Mouse (Mus musculus): ENCODE data around the gene Filip1.

Filip1 gene

DNA sequence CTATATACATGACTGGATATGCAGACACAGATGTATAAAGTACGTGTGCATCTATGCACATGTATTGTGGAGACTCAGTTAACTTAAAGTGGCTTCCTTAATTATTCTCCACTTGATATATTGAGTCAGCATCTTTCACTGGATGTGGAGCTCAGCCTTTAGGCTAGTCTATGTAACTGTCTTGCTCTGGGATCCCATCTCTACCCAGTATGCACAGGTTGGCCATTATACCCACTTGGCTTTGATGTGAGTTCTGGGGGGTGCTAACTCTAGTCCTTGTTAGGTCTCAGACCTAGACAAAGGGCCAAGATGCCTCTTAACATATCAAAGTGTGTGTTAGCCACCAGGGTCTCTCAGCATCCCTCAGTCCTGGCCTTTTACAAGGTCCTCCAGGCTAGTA, 181.4 kb downstream of the Filip1 start:
- no peak for DNase-seq (ENCODE audit: extremely low read depth, insufficient read length, low spot score)

DNA sequence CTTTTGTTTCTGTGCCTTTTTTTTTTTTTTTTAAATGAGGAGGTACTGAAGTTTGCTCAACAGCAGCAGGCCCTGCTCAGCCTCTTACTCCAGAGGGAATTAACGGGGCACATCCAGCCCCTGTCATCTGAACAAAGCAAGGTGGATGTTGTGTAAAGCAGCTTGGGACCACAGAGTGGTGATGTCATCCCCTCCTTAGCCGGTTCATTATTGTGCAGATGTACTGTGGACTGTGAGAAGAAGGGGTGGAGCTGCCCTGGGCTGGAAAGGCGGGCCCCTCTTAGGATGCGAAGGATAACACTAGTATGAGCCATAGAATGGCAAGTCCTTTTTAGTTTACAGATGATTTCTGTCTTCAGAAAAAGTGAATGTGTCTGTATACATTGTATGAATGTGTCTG, 181.8 kb downstream of the Filip1 start:
- no peak for DNase-seq (ENCODE audit: extremely low read depth, insufficient read length, low spot score)

DNA sequence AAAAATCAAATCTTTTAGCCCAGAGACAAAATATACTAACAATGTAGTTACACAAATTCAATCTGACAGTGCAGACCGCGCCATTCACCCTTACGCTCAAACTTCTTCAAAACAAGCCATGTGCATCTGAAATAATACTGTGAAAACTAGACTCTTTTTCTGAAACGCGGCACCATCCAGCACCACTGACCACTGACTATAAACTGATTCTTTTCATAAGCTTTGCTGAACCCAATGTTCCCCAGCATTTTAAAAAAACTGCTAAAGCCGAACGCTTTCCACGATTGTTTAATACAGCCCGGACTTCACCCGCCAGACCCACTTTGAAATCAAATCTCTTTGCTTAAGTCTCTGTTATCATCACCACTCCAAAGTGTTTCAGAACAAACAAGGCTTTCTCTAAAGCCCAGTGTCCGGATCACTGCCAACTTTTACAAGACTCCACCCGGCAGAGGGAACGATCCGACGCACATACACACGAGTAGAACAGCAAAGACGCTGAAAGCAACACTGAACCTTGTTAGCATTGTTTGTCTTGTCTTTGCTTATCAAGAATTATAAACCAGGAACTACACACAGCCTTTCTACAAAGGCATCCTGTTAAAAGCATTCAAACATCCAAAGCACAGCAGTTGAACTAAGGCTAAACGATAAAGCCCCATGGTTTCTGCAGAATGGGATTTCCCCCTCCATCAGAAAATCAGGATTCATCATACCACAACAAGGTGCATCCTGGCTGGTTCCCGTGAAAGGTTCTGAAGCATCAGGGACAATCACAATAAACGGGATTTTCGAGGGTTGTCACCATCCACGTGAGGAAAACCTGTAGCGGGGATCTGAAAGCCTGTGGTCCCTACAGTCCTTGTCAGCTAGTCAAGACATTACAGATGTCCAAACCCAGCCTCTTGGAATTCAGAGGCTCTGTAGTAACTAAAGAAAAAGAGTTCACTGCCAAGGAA, 182.5 kb downstream of the Filip1 start:
- DNase-seq (ENCODE audit: extremely low read depth, insufficient read length, low spot score): no peak

DNA sequence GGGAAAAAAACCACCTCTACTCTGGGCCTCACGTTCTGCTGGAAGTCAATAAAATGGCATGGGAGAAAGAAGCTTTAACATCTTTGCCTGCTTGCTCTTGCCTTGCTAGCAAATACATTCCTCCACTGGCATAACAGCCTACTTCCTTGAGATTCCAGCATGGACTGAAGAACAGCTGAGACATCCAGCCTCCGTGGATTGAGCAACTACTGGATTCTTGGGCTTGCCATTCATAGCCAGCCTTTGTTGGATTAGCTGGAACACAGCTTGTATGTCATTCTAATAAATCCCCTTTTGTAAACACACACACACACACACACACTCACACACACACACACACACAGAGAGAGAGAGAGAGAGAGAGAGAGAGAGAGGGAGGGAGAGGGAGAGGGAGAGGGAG, 185.6 kb downstream of the Filip1 start:
- DNase-seq (ENCODE audit: extremely low read depth, insufficient read length, low spot score): no peak

DNA sequence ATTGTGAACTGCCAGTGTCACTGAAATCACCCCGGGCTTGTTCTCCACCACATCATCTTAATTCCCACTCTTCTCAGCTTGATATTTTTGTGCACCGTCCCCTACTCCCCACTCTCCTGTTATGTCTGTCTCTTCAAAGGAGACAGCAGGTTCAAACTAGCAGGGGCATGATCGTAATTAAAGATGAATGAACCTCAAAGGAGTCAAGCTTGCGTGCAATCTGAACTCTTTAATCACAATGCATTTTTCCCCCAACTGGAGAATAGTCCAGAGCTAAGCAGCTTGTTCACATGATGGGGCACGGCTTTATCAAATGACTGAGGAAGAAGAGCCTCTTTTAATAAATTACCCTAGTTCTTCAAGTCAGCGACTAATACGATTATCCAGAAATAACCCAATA, 187.1 kb downstream of the Filip1 start:
- DNase-seq (ENCODE audit: extremely low read depth, insufficient read length, low spot score): no peak

DNA sequence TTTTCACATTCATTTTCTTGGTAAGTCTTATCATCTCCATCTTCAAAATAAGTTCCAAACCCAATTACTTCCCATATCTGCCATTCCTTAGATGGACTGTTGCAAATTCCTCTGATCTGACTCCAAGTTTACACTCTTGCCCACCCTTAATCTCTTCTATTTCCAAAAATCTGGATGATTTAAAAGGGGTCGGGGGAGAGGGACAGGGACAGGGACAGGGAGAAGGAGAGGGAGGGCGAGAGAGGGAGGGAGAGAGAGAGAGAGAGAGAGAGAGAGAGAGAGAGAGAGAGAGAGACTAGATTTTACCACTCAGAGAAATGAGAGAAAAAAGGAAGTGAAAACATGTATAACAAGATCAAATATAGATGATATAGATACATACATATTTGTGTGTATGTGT, 188.8 kb downstream of the Filip1 start:
- no peak for DNase-seq (ENCODE audit: extremely low read depth, insufficient read length, low spot score)

DNA sequence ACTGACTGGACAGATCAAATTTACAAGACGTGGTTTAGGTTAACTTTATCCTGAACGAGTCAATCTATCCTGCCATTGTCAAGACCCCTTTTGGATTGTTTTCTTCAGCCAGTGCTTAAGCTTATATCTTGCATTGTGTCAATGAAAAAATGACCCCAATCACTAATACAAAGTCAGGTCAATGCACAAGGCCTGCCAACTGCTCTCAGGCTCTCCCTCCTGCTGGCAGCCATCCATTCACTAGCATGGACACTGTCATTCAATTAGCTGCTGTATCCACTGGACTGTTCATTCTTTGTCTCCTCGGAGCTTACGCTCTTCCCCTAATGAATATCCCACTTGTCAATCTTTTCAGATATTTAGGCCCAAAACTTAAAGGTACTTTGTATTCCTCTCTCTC, 189.2 kb downstream of the Filip1 start:
- no peak for DNase-seq (ENCODE audit: extremely low read depth, insufficient read length, low spot score)

DNA sequence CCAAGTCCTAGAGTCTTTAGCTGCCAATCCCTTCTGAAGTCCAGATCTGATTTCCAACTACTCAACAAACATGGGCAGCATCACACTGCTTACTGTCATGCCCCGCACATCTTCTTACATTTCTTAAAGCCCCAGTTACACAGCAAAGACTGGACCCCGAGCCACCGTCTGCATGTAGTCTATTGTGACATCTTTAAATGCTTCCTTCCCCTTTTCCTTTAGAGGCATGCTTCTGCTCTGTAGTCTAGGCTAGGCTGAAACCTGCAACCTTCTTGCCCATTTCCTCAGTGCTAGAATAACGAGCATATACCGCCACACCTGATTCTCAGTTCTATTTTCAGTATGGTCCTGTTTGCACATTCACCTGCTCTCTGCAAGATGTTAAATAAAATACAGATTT, 196.2 kb downstream of the Filip1 start:
- no peak for DNase-seq (ENCODE audit: extremely low read depth, insufficient read length, low spot score)

DNA sequence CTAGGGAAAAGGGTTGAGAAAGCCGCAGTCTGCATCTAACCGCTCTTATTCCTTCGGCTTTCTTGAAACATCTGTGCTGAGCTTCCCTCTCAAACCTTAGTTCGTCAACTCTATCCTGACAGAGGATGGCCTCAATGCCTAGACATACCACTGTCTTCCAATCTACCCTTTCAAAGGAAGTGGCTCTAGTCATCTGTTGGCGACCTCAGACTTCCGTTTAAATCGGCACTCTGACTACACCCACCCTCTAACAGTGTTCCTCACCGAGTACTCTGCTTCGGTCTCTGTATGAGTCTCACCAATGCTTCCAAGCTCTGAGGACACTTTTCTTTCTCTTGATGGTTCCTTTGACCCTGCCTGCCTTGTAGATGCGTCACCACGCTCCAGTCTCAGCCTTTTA, 196.6 kb downstream of the Filip1 start:
- no peak for DNase-seq (ENCODE audit: extremely low read depth, insufficient read length, low spot score)

DNA sequence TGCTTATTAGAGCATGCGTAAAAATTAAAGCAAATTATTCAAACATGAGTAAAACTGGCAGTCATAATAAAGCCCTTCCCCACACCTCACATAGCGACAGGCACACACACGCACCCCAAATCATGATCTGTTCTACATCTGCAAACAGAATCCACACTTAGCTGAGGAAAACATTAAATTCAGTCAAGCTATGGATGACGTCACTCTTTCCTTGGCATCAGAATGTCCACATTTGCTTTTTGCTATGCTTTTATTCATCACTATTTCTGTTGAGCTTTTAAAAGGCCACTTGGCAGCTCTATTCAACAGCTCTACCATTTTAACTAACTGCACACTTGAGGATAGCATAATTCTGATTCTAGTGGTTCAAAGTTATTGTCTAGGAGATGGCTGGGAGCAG, 198.1 kb downstream of the Filip1 start:
- no peak for DNase-seq (ENCODE audit: extremely low read depth, insufficient read length, low spot score)

DNA sequence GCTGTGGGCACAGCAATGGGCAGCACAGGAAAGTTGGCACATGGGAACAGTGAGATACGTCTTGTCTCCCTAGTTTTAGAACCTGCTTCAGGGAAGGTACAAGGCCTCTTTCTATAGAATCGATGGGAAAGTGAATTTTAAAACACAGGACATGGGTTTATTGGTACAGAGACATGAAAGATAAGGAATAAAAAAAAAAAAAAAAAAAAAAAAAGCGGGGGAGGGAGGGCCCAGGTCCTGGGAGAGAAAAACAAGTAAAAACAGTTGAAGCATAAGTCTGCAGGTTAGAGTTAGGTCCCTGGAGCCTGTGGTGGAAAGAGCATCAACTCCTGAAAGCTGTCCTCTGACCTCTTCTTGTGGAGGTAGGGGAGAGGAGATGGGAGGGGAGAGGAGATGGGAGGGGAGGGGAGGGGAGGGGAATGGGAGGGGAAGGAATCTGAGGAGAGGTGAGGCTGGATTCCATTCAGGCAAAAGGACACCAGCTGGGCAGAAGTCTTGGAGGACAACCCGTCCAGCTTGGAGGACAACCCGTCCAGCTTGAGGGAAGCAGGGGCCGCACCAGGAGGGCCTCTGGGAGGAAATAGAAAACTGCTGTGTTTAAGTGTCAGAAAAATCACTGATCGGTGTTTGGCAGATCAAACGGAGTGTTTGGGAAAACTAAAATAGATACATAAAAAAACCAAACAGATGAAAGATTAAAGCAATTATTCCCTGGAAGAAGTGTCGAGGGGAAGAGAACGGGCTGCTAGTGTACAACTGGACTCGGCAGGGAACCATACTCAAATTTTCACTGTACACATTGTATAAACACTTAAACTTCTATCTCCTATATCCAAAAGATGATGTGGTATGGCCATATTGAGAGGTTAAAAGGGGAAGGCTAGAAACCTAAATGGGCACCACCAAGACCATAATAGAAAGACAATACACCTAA, 201.4 kb downstream of the Filip1 start:
- no peak for DNase-seq (ENCODE audit: extremely low read depth, insufficient read length, low spot score)

DNA sequence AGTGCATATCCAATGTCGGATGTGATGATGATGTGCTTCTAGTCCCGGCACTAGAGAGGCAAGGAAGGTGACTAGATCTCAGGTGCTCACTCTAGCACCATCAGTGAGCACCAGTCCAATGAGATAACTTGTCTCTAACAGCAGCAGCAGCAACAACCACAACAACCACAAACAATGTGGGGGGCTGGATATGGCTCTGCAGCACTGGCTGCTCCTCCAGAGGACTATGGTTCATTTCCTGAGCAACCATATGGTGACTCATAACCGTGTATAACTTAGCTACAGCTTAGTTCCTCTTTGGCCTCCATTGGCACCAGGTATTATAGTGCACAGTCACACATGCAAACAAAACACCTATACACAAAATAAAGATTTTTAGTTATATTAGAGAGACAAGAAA, 202.1 kb downstream of the Filip1 start:
- DNase-seq (ENCODE audit: extremely low read depth, insufficient read length, low spot score): no peak

DNA sequence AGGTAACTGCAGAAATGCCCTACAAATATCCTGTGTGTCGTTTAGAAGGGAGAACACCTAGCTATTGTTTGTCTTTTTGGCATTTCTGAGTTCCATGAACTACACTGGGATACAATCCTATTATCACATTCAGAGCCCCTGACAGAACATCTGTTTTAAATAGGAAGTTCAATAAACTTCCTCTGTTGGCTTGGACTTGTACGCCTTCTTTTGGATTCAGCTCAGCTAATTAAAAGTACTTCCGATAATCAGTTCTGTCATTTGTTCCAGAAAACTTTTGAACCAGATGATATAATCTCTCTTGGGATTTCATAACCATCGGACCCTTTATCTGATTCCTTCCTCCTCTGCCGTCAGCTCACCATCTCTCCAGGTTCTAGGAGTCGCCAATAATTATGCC, 203.2 kb downstream of the Filip1 start:
- DNase-seq (ENCODE audit: extremely low read depth, insufficient read length, low spot score): no peak

DNA sequence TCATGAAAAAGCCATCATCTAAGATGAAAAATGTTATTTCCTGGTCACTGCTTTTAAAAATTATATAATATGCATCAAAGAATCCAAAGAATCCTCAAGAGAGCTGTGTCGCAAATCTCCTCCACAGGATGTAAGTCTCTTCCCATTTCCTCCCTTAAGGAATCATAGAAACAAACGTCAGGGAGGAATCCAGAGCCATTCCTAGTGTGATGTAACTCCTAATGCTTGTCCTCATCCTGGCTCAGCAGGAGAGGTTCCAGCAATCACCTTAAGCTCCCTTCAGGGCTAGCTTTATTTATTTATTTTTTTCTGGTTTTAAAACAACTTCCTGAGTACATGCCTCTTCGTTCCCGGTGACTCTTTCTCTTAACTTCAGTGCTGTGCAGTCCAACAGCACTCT, 205.5 kb downstream of the Filip1 start:
- DNase-seq (ENCODE audit: extremely low read depth, insufficient read length, low spot score): no peak

DNA sequence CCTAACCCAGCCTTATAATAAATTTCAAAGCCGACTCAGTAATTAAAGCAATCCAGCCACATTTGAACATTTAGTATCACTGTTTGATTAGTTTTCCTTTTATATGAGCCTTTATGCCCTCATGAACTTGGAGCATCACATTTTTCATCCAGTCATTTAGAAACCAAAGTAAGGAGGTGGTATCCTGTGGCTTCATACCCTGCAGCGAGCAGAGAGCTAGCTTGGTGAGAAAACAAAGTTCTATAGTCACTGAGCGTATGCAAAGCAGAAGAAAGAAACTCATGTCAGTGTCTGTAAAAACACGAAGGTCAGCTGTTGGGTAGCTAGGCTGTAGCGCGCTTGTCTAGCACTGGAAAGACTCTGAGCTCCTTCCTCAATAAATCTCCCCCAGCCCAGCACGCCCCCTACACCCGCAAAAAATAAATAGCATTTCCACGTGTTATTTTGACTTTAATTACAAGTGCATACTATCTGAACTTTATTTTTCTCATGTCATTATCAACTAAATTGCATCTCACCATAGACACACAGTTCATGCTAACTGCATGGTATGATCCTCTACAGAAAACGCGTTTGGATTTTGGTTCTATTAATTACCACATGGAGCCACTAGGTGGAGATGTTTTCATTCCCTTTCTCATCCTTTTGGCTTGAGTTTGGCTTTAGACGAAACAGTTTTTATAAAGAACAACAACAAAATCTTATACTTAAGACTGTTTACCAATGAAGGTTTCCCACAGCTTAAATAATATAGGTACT, 206.2 kb downstream of the Filip1 start:
- DNase-seq (ENCODE audit: extremely low read depth, insufficient read length, low spot score): no peak

DNA sequence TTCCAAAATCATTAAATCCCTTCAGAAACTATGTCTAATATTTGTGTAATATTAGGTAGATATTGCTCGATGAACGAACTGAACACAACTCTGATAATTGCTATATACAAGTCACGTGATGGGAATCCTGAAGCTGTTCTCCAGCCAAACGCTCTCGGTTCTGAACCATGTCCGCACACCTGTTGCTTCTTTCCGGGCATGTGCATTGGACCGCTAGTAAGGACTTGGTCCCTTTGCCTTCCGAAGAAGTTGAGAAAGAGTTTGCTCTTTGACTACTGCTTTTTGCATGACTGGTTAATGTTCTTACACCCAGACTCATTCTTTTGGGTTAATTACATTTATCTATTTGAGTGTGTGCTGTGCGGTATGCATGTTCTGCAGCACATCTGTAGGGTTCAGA, 207.2 kb downstream of the Filip1 start:
- DNase-seq (ENCODE audit: extremely low read depth, insufficient read length, low spot score): no peak

DNA sequence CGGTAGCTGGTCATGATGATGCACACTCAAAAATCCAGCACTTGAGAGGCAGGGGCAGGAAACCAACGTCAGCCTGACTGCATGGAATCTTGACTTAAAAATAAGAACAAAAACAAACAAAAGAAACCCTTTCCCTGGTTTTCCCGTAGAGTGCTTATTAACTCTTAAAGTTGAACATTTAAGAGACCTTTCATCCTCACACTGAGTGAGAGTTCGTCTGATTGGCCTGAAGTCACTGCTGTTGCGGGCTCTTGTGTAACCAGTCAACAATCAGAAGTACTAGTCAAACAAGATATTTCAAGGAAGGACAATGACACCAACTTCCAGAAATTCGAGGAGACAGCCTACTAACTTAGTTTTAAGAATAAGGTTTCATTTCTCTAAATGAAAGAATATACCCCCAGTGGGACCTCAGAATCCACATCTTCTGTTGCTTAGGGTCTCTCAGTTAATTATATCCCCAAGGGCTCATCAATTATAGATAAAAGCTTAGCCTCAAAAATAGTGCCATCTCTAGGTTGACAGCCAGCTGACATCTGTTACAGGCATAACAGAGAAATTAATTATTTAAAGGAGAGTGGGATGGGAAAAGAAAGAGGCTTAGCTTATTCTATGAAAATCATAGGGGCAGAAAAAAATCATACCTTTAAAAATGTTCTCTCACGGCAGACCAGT, 216.1 kb downstream of the Filip1 start:
- DNase-seq (ENCODE audit: extremely low read depth, insufficient read length, low spot score): no peak

DNA sequence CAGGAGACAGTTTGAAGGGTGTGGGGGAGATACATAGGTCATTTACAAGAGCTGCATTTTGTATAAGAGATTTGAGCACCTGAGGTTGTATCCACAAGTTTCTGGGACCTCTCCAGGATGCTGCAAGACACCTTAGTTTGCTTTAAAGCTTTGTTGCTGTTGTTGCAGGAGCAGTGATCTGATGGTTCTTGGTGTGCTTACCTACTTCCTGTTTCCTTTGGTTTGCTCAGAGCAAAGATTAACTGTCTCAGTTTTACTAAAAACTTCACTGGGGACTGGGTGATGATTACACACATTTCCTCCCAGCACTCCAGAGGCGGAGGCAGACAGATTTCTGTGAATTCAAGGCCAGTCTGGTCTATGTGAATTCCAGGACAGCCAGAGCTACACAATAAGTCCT, 217.6 kb downstream of the Filip1 start:
- DNase-seq (ENCODE audit: extremely low read depth, insufficient read length, low spot score): no peak

DNA sequence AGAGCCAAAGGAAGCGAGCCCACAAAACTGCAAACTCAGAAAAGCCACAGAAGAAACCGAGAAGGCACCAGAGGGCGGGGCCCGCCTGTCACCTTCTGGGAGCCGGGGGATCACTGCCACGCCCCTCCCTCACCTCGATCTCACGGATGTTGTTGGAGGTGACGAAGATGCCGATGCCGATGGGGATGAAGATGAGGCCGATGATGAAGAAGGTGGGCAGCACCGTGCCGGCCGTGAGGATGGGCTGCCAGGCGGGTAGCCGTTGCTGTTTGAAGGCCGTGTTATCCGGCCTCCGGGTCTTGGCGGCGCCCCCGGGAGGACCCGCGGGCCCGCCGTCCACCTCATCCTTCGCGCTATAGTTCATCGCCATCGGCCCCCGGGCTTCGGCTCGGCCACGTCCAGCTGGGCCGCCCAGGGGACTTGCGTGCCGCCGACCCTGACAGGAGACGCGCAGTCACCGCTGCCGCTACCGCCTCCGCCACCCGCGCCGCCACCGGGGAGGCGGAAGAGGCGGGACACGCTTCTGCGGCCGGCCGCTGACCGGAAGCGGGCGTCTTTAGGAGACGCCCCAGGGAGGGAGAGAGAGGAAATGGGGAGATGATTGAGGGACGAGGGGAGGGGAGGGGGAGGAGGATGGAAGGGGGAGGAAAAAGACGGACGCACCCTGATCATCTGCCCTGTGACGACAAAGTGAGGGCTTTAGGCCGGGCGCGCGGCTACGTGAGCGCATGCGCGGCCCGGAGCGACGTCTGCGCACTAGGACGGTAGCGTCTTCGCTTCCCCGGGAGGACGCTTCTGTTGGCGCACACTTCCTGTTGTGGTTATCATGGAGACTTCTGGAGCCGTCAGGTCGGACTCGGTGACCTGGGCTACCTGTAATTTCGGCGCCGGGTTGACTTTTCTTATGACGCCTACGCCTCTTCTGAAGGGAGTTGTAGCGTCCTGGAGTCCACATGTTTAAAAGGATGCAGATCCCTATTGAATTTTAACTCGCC, 219.5 kb downstream of the Filip1 start, which contains the start of gene Tmem30a:
Tmem30a (minus strand) TSS at position 667 of the 995 bp plus-strand sequence.
- DNase-seq (ENCODE audit: extremely low read depth, insufficient read length, low spot score): peak; percentile 99
